Mouse (Mus musculus) brain, embryonic 14.5 days (tissue): Measurements from ENCODE around the gene Cyp2b10.

Source experiments
- CTCF ChIP-seq: fragments of 200-500 bp; IDR thresholded peaks from 2 replicates; pipeline ENCODE4 v1.5.1; 2012; ENCODE audit warnings: inconsistent platforms, mild to moderate bottlenecking, moderate library complexity, borderline replicate concordance; ENCODE audit not compliant: insufficient read depth, insufficient read length; ENCODE audit errors: extremely low read depth
- POLR2A ChIP-seq: fragments of 200-500 bp; IDR thresholded peaks from 2 replicates; pipeline ENCODE4 v1.6.1; 2012; ENCODE audit warnings: mild to moderate bottlenecking, inconsistent platforms, borderline replicate concordance; ENCODE audit not compliant: poor library complexity, insufficient read depth, insufficient read length, severe bottlenecking; ENCODE audit errors: extremely low read depth

- TF ChIP-seq POLR2A, result no peak
- TF ChIP-seq CTCF, result no peak
These were observed 13.1 kb upstream of the Cyp2b10 start for GRCm38 (mm10) chr7:25884272-25884671.
